Mouse (Mus musculus) kidney, postnatal 0 days (tissue): ENCODE measurements at regions not wholly inside any gene's neighbourhood (a gene's known extent, or its start where the extent isn't known, plus 50 kb on each side); places are given as distances from the start of the nearest gene placed in this dataset.
A peak's percentile ranks its signal among the peaks of the same experiment; 100 is the strongest.
"Not testable (repeated sequence)": the region's sequence is repeated elsewhere in the genome, so short reads cannot be mapped to it uniquely, and the experiment has no call there.

Experiments
- ATAC-seq: fragments of 200-750 bp; cut with Nextera tagmentation; replicated peaks from 2 replicates; pipeline ENCODE4 v1.8.0; 2017; ENCODE audit warnings: low read depth, moderate number of reproducible peaks, moderate TSS enrichment, moderate library complexity; ENCODE audit not compliant: low FRiP score
- DNase-seq: peaks from one replicate; pipeline ENCODE4 v3.0.0-alpha.2; 2016; ENCODE audit warnings: low spot score
- H3K27ac ChIP-seq: fragments of 300-500 bp; sonication (generic); 2 replicates; pipeline ENCODE4 v1.5.1; 2014; ENCODE audit warnings: mild to moderate bottlenecking
- H3K27me3 ChIP-seq: fragments of 300-500 bp; sonication (generic); 2 replicates; pipeline ENCODE4 v1.6.1; 2014; ENCODE audit warnings: low read length, mixed read lengths; ENCODE audit not compliant: insufficient read depth
- H3K36me3 ChIP-seq: fragments of 300-500 bp; sonication (generic); 2 replicates; pipeline ENCODE4 v1.6.1; 2014; ENCODE audit warnings: low read length, mixed read lengths; ENCODE audit not compliant: insufficient read depth
- H3K4me1 ChIP-seq: fragments of 300-500 bp; sonication (generic); replicated peaks from 2 replicates; pipeline ENCODE4 v1.6.1; 2014; ENCODE audit warnings: antibody characterized with exemption, low read length, mixed read lengths; ENCODE audit not compliant: insufficient read depth
- H3K4me2 ChIP-seq: fragments of 300-500 bp; sonication (generic); 2 replicates; pipeline ENCODE4 v1.6.1; 2014; ENCODE audit warnings: mild to moderate bottlenecking, low read length, moderate library complexity, mixed read lengths
- H3K4me3 ChIP-seq: fragments of 300-500 bp; sonication (generic); replicated peaks from 2 replicates; pipeline ENCODE4 v1.5.1; 2014; ENCODE audit warnings: low read depth, low read length
- H3K9ac ChIP-seq: fragments of 300-500 bp; sonication (generic); 2 replicates; pipeline ENCODE4 v1.6.1; 2014; ENCODE audit warnings: low read depth, low read length
- H3K9me3 ChIP-seq: fragments of 300-500 bp; sonication (generic); replicated peaks from 2 replicates; pipeline ENCODE4 v1.6.1; 2016; ENCODE audit warnings: low read length, inconsistent platforms, mixed read lengths
- CTCF ChIP-seq: IDR thresholded peaks from 2 replicates; pipeline ENCODE4 v1.5.1; 2016; ENCODE audit warnings: antibody characterized with exemption, low read depth, mild to moderate bottlenecking, moderate library complexity
- WGBS: fragments of 180-500 bp; shearing (Covaris S2); extraction: QIAGEN DNeasy Blood & Tissue Kit; methylation state at CpG from one replicate; pipeline ENCODE4 v1.1.7; 2014; 5-methylcytosine and 5-hydroxymethylcytosine counted together

DNA sequence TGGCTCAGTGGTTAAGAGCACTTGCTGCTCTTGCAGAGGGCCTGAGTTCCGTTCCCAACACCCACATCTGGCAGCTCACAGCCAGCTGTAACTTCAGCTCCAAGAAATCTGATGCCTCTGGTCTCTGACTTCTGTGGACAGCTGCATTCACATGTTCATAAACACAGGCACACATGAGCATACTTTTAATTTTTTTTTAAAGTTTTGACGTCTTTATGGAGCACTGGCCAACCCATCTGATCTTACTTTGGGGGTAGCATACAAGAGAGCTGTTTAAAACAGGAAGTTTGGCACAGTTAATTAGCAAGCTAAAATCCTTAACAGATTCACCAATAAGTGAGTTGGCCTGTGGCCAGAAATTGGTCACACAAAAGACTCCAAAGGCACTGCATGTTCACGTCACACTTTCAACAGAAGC is 81.2 kb upstream of the Atl2 start:
- no peak overlapping the region for H3K27ac ChIP-seq
- no peak overlapping the region for H3K4me2 ChIP-seq
- DNase-seq (no peak), ATAC-seq (no peak)
- no peak overlapping the region for H3K9ac ChIP-seq
- peaks cover 12% of the 10 kb centered on the region for H3K4me1 ChIP-seq
- no peaks in the 10 kb centered on the region for H3K9me3 ChIP-seq
- H3K4me3 ChIP-seq, result no peak overlapping the region
- WGBS, result 54% methylated on average over 3 of the region's 3 CpGs
- no peaks in the 10 kb centered on the region for H3K36me3 ChIP-seq
- no peaks in the 10 kb centered on the region for H3K27me3 ChIP-seq
- TF ChIP-seq CTCF, result no peak

- no peaks in the 10 kb centered on the region for H3K9me3 ChIP-seq
- no peak for ATAC-seq
- H3K4me1 ChIP-seq, result peaks cover 12% of the 10 kb centered on the region
- no peaks in the 10 kb centered on the region for H3K27me3 ChIP-seq
- no peaks in the 10 kb centered on the region for H3K36me3 ChIP-seq
- WGBS, result 70% methylated on average over 5 of the region's 5 CpGs
- H3K4me2 ChIP-seq, result peak overlapping the region; percentile 38
- H3K4me3 ChIP-seq, result no peak overlapping the region
- TF ChIP-seq CTCF, result no peak
- no peak overlapping the region for H3K27ac ChIP-seq
- H3K9ac ChIP-seq, result no peak overlapping the region
- no peak for DNase-seq
Observed at GRCm38 (mm10) chr17:79976518-79977100, 80.7 kb upstream of the Atl2 start.

DNA sequence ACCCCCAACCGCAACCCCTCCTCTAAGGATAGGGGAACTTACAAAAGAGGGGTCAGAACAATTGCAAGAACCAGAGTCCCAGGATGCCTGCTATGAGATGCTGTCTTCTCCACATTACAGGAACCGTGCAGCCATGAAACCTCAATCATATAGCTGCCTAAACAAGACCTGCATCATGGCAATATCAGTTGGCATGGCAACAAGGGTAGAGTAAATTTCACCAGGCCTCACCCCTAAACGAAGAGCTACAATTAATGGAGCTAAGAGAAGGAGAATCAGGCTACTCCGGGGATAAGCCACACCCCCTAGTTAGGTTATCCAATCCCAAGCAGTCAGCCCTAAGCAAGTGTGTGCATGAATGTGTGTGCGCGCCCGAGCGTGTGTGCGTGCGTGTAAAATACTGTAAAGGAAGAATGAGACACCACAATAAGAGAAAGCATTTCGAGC is 80.1 kb upstream of the Atl2 start:
- no peaks in the 10 kb centered on the region for H3K27me3 ChIP-seq
- H3K9me3 ChIP-seq, result no peaks in the 10 kb centered on the region
- H3K27ac ChIP-seq, result no peak overlapping the region
- WGBS, result 22% methylated on average over 11 of the region's 11 CpGs
- H3K36me3 ChIP-seq, result no peaks in the 10 kb centered on the region
- no peak overlapping the region for H3K9ac ChIP-seq
- ATAC-seq (peak; percentile 76), DNase-seq (peak; percentile 57)
- peaks cover 12% of the 10 kb centered on the region for H3K4me1 ChIP-seq
- TF ChIP-seq CTCF, result no peak
- H3K4me2 ChIP-seq, result peak overlapping the region; percentile 38
- H3K4me3 ChIP-seq, result no peak overlapping the region

DNA sequence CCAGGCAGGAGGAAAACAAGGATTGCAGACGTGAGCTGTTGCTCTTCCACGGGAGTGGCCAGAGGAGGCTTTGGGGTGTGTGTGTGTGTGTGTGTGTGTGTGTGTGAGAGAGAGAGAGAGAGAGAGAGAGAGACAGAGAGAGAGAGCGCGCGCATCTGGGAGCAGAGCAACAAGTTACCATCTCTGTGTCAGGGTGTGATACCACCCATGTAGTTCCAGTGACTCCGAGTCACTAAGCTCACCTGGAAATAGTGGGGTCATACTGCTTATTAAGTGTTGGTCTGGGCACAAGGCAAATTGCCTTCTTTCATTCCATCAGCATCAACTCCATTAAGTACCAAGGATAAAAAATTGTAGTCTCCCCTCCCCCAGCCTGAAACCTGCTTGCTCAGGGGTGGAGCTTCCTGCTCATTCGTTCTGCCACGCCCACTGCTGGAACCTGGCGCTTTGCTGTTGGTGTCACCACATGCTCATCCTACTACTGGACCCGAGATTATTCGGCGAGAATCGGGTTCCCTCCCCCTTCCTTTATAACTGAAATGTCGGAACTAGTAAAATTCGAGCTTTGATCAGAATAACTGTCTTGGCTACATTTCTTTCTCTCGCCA is 79.3 kb upstream of the Atl2 start:
- H3K4me2 ChIP-seq, result peak overlapping the region; percentile 38
- not testable (repeated sequence) for H3K9ac ChIP-seq, H3K9me3 ChIP-seq, H3K27me3 ChIP-seq, DNase-seq, H3K27ac ChIP-seq, ATAC-seq, H3K36me3 ChIP-seq
- 0 out of 2 replicates have a peak overlapping the region, but pooled peaks have one; percentile 2 for H3K4me3 ChIP-seq
- H3K4me1 ChIP-seq, result peaks cover 12% of the 10 kb centered on the region
- 11% methylated on average over 13 of the region's 16 CpGs for WGBS

- Histone ChIP-seq H3K4me2 (no peak overlapping the region), H3K9me3 (no peaks in the 10 kb centered on the region), H3K36me3 (no peaks in the 10 kb centered on the region), H3K9ac (no peak overlapping the region), H3K27me3 (no peaks in the 10 kb centered on the region), H3K4me3 (no peak overlapping the region), H3K4me1 (peaks cover 9% of the 10 kb centered on the region), H3K27ac (no peak overlapping the region)
- no peak for ATAC-seq
- DNase-seq, result peak; percentile 48
- no peak for TF ChIP-seq CTCF
- WGBS, result 64% methylated on average over 8 of the region's 8 CpGs
Observed at GRCm38 (mm10) chr17:79971721-79972336, 75.9 kb upstream of the Atl2 start.

DNA sequence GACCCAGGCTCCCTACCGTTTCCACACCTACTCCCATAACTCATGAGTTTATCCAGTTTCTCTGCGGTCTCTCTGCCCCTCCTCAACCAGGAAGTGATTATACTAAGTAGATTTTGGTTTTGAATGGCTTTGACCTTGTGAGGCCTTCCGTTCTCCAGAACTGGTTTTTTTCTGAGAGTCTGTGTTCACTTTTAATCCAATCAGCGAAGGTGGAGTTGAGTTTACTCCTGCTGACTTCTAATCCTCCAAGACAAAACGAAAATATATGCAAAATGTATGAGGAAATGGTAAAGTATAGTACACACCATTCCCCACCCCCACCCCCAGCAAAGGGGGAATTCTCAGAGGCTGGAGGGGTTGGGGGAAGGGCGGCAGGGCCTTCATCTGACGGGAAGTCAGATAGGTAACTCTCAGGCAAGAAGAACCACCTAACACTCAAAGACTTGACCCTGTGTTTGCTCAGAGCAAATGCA is 73.6 kb upstream of the Atl2 start:
- ATAC-seq, result no peak
- no peaks in the 10 kb centered on the region for H3K27me3 ChIP-seq
- H3K36me3 ChIP-seq, result no peaks in the 10 kb centered on the region
- H3K27ac ChIP-seq, result no peak overlapping the region
- H3K4me2 ChIP-seq, result no peak overlapping the region
- H3K9ac ChIP-seq, result no peak overlapping the region
- H3K9me3 ChIP-seq, result no peaks in the 10 kb centered on the region
- no peak for DNase-seq
- no peak overlapping the region for H3K4me3 ChIP-seq
- WGBS, result 40% methylated on average over 7 of the region's 7 CpGs
- TF ChIP-seq CTCF, result no peak
- H3K4me1 ChIP-seq, result no peaks in the 10 kb centered on the region
